Mouse (Mus musculus) intestine, embryonic 14.5 days (tissue): ENCODE measurements around the gene Ano2. TPM values are rescaled to one million over a fixed set of nuclear protein-coding genes. Genes with fewer than 3 reads are reported as not detected.

Experiments used
- ATAC-seq: fragments of 200-750 bp; cut with Nextera tagmentation; replicated peaks from 2 replicates; pipeline ENCODE4 v1.8.0; 2017; ENCODE audit warnings: low read depth, moderate number of reproducible peaks, moderate TSS enrichment, moderate library complexity; ENCODE audit not compliant: low FRiP score, low TSS enrichment
- DNase-seq: peaks from one replicate; pipeline ENCODE4 v3.0.0-alpha.2; 2018; ENCODE audit warnings: low spot score
- H3K27ac ChIP-seq: fragments of 300-500 bp; sonication (generic); 2 replicates; pipeline ENCODE4 v1.5.1; 2014; ENCODE audit warnings: low read depth, mild to moderate bottlenecking, control low read depth
- H3K27me3 ChIP-seq: fragments of 300-500 bp; sonication (generic); replicated peaks from 2 replicates; pipeline ENCODE4 v1.6.1; 2014; ENCODE audit warnings: low read length, control low read depth; ENCODE audit not compliant: control insufficient read depth, insufficient read depth
- H3K36me3 ChIP-seq: fragments of 300-500 bp; sonication (generic); 2 replicates; pipeline ENCODE4 v1.6.1; 2014; ENCODE audit warnings: low read length, control low read depth; ENCODE audit not compliant: control insufficient read depth, insufficient read depth
- H3K4me1 ChIP-seq: fragments of 300-500 bp; sonication (generic); replicated peaks from 2 replicates; pipeline ENCODE4 v1.6.1; 2014; ENCODE audit warnings: low read length, control low read depth, mixed read lengths; ENCODE audit not compliant: control insufficient read depth, insufficient read depth
- H3K4me2 ChIP-seq: fragments of 300-500 bp; sonication (generic); 2 replicates; pipeline ENCODE4 v1.6.1; 2014; ENCODE audit warnings: low read length
- H3K4me3 ChIP-seq: fragments of 300-500 bp; sonication (generic); 2 replicates; pipeline ENCODE4 v1.5.1; 2014; ENCODE audit warnings: low read depth, low read length, control low read depth, mixed read lengths
- H3K9ac ChIP-seq: fragments of 300-500 bp; sonication (generic); 2 replicates; pipeline ENCODE4 v1.6.1; 2014; ENCODE audit warnings: mild to moderate bottlenecking, low read length
- H3K9me3 ChIP-seq: fragments of 300-500 bp; sonication (generic); 2 replicates; pipeline ENCODE4 v1.6.1; 2016; ENCODE audit warnings: low read length, control low read depth; ENCODE audit not compliant: control insufficient read depth
- WGBS: fragments of 180-500 bp; shearing (Covaris S2); extraction: QIAGEN DNeasy Blood & Tissue Kit; methylation state at CpG from one replicate; pipeline ENCODE4 v1.1.7; 2014; 5-methylcytosine and 5-hydroxymethylcytosine counted together
- polyA plus RNA-seq: library from polyadenylated mRNA; unstranded; fragments of >200 nt; fragmentation: Nextera tagmentation; extraction: Ambion mirVana; gene quantifications from 2 replicates; pipeline ENCODE4 v1.2.1, GENCODE M21; 2014

The Ano2 gene
- polyA plus RNA-seq, 1 experiment from 2014 or later: 0.50 TPM

GRCm38 (mm10) chr6:125661106-125661877 is 28.9 kb upstream of the Ano2 start:
- Histone ChIP-seq H3K36me3 (no peaks in the 10 kb centered on the region), H3K4me2 (no peak overlapping the region), H3K27ac (no peak overlapping the region), H3K4me3 (no peak overlapping the region), H3K9me3 (no peaks in the 10 kb centered on the region), H3K27me3 (no peaks in the 10 kb centered on the region), H3K9ac (no peak overlapping the region), H3K4me1 (no peaks in the 10 kb centered on the region)
- no peak for ATAC-seq
- DNase-seq: peak; percentile 88
- WGBS: 44% methylated on average over 14 of the region's 14 CpGs

GRCm38 (mm10) chr6:125663906-125664305 is 26.3 kb upstream of the Ano2 start:
- no peaks in the 10 kb centered on the region for H3K36me3 ChIP-seq
- no peaks in the 10 kb centered on the region for H3K27me3 ChIP-seq
- no peak overlapping the region for H3K9ac ChIP-seq
- WGBS: 55% methylated on average over 2 of the region's 2 CpGs
- H3K27ac ChIP-seq: no peak overlapping the region
- no peak overlapping the region for H3K4me3 ChIP-seq
- ATAC-seq (no peak), DNase-seq (no peak)
- no peak overlapping the region for H3K4me2 ChIP-seq
- no peaks in the 10 kb centered on the region for H3K9me3 ChIP-seq
- no peaks in the 10 kb centered on the region for H3K4me1 ChIP-seq

- no peak overlapping the region for H3K9ac ChIP-seq
- H3K4me1 ChIP-seq: no peaks in the 10 kb centered on the region
- ATAC-seq: no peak
- H3K27ac ChIP-seq: no peak overlapping the region
- no peak overlapping the region for H3K4me2 ChIP-seq
- no peaks in the 10 kb centered on the region for H3K36me3 ChIP-seq
- H3K27me3 ChIP-seq: no peaks in the 10 kb centered on the region
- DNase-seq: no peak
- no peaks in the 10 kb centered on the region for H3K9me3 ChIP-seq
- no peak overlapping the region for H3K4me3 ChIP-seq
- WGBS: 83% methylated on average over 3 of the region's 3 CpGs
Measured at GRCm38 (mm10) chr6:125671835-125672234, 18.4 kb upstream of the Ano2 start.

DNA sequence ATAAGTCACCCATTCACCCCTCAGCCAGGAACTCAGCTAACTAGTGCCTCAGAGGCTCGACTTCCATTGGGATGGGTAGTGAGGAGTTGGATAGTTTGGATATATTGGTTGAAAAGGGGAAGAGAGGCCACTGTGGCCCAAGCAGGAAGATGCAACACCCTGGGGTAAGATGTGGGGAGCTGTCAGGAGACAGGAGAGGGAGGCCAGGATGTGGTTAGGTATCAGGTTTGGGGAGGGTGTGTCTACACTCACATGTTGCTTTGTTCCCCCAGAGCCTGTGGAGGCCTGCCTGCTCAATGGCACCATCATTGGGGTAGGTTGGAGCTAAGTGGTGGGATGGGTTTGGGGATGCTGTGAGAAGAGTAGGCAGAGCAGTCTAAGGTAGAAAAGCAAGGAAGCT is 11.7 kb upstream of the Ano2 start:
- H3K27me3 ChIP-seq: no peaks in the 10 kb centered on the region
- no peak overlapping the region for H3K4me2 ChIP-seq
- DNase-seq (no peak), ATAC-seq (no peak)
- H3K9ac ChIP-seq: no peak overlapping the region
- 70% methylated on average over 1 of the region's 1 CpGs for whole genome bisulfite sequencing
- no peaks in the 10 kb centered on the region for H3K36me3 ChIP-seq
- H3K27ac ChIP-seq: no peak overlapping the region
- H3K9me3 ChIP-seq: no peaks in the 10 kb centered on the region
- no peak overlapping the region for H3K4me3 ChIP-seq
- H3K4me1 ChIP-seq: no peaks in the 10 kb centered on the region

DNA sequence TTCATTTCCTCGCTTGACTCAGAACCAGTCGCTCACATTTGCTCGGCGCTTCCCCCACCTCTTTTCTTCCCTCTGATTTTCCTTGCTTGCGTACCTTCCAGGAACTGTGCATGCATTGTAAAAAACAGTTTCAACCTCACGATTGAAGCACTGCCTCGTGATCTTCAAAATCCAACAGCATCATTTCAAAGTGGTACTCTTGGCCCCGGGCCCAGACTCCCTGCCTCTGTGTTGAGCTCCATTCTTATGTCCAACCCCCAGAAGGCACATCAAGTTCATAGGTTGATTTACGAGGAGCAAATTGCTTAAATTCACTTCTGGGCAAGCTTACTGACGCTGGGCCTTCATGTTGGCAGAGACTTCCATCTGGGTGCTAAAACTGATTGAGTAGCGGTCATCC is 9.6 kb upstream of the Ano2 start:
- Histone ChIP-seq H3K4me3 (no peak overlapping the region), H3K4me1 (no peaks in the 10 kb centered on the region), H3K36me3 (no peaks in the 10 kb centered on the region), H3K27me3 (no peaks in the 10 kb centered on the region), H3K4me2 (no peak overlapping the region), H3K9ac (no peak overlapping the region), H3K27ac (no peak overlapping the region), H3K9me3 (no peaks in the 10 kb centered on the region)
- no peak for ATAC-seq
- no peak for DNase-seq
- WGBS: 65% methylated on average over 11 of the region's 11 CpGs

- peaks cover 7% of the 10 kb centered on the region for H3K27me3 ChIP-seq
- 0 out of 2 replicates have a peak, but pooled peaks cover 3% of the 10 kb centered on the region for H3K4me1 ChIP-seq
- no peaks in the 10 kb centered on the region for H3K36me3 ChIP-seq
- H3K4me2 ChIP-seq: no peak overlapping the region
- DNase-seq (no peak), ATAC-seq (no peak)
- H3K9me3 ChIP-seq: no peaks in the 10 kb centered on the region
- no peak overlapping the region for H3K4me3 ChIP-seq
- no peak overlapping the region for H3K27ac ChIP-seq
- no peak overlapping the region for H3K9ac ChIP-seq
Measured at GRCm38 (mm10) chr6:125685420-125685819, 4.8 kb upstream of the Ano2 start.

DNA sequence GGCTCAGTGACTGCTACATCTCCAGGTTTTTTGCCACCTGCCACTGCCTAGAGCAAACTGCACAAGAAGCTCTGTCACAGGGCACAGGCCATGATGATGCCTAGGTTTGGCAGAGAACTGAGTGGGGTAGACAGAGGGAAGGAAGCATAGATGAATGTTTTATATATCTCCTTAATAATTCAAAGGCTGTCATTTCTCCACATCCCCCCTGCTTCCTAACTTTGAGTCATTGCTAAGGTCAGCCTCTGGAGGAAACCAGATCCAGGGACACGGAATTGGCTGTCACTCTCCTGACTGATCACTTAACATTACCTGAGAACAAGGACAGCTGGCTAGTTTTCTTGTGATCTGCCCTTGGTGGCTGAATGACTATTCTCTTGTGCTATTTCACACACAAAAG is 2.2 kb upstream of the Ano2 start:
- DNase-seq (no peak), ATAC-seq (no peak)
- Histone ChIP-seq H3K4me1 (0 out of 2 replicates have a peak, but pooled peaks cover 3% of the 10 kb centered on the region), H3K9ac (no peak overlapping the region), H3K9me3 (no peaks in the 10 kb centered on the region), H3K27me3 (peaks cover 7% of the 10 kb centered on the region), H3K27ac (no peak overlapping the region), H3K36me3 (no peaks in the 10 kb centered on the region), H3K4me2 (no peak overlapping the region), H3K4me3 (no peak overlapping the region)
- 30% methylated on average over 1 of the region's 1 CpGs for WGBS

DNA sequence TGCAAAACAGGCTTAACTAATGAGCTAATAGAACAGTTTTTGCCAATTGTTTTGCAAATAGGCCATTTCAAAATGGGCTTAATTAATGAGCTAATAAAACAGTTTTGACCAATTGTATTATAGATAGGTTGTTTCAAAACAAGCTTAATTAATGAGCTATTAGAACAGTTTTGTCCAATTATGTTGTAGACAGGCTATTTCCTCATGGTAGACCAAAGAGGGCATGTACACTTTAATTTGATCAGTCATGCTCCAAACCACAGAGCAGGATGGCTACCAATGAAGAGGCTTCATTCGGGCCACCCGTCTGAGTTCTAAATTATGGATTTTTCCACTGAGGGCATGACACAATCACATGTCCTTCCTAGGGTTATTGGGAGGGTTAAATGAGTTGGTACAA is 10.9 kb downstream of the Ano2 start:
- no peak for ATAC-seq

DNA sequence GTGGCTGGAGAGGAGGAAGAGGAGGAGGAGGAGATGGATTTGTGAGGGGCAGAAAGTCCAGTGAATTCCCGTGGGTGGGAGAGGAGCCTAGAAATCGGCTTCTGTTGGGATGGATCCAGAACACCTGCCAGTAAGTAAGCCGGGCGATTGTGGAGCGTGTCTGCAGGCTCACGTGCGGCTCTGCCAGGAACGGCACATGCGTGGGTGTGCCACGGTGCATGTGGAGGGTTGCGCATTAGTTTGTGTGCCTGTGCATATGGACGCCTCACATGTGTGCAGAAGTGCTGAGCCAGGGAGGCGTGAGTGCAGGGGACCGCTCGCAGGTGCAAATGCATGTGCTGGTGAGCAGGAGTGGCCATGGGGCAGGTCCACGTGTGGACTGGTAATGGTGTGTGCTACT is 21.0 kb downstream of the Ano2 start:
- 79% methylated on average over 16 of the region's 16 CpGs for WGBS
- ATAC-seq (no peak), DNase-seq (no peak)
- Histone ChIP-seq H3K4me1 (no peaks in the 10 kb centered on the region), H3K9ac (no peak overlapping the region), H3K36me3 (no peaks in the 10 kb centered on the region), H3K4me2 (no peak overlapping the region), H3K9me3 (no peaks in the 10 kb centered on the region), H3K27me3 (no peaks in the 10 kb centered on the region), H3K4me3 (no peak overlapping the region), H3K27ac (no peak overlapping the region)

More for the DNA sequence above, 10.9 kb downstream of the Ano2 start:
- Histone ChIP-seq H3K4me2 (no peak overlapping the region), H3K27ac (no peak overlapping the region), H3K9me3 (no peaks in the 10 kb centered on the region), H3K36me3 (no peaks in the 10 kb centered on the region), H3K9ac (no peak overlapping the region), H3K4me3 (no peak overlapping the region), H3K4me1 (no peaks in the 10 kb centered on the region), H3K27me3 (no peaks in the 10 kb centered on the region)
- 82% methylated on average over 2 of the region's 2 CpGs for WGBS
- no peak for DNase-seq
